Mouse (Mus musculus) splenic B cell, adult 2 months (primary cell): ENCODE data around the gene Olfr171.
A peak's percentile ranks its signal among the peaks of the same experiment; 100 is the strongest.
"Not testable (repeated sequence)": the region's sequence is repeated elsewhere in the genome, so short reads cannot be mapped to it uniquely, and the experiment has no call there.

Source experiments
- DNase-seq: peaks from one replicate; pipeline ENCODE4 v3.0.0-alpha.2; 2011; ENCODE audit warnings: low read depth, low spot score
- H3K27me3 ChIP-seq: 2 replicates; pipeline ENCODE4 v1.6.1; 2012; ENCODE audit warnings: mild to moderate bottlenecking, low read length, moderate library complexity, mixed read lengths; ENCODE audit not compliant: control insufficient read depth, poor library complexity, insufficient read depth, severe bottlenecking
- H3K36me3 ChIP-seq: 2 replicates; pipeline ENCODE4 v1.6.1; 2012; ENCODE audit warnings: mild to moderate bottlenecking, low read length, moderate library complexity, mixed read lengths; ENCODE audit not compliant: control insufficient read depth, poor library complexity, insufficient read depth, severe bottlenecking

The Olfr171 gene

DNA sequence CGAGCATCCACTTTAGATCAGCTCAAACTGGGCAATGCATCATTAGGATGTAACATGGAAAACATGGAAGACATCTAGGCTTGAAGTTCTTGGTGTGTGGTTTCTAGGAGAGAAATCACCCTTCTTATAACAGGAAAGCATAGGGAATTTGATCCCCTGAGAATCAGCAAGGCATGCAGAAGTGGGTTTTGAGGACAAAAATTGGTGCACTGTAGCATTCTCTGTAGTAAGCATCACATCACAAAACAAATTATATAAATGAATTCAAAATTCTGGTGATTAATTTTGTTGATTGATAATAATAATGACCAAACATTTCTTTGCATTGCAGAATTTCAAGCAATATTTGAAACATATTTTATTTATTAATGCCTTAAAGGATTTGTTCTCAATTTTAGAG, at the start of gene Olfr171:
Gene Olfr171, minus strand, starts transcription at position 101 of the 400 bp plus-strand sequence.
- Histone ChIP-seq H3K27me3 (0 out of 2 replicates have a peak, but pooled peaks cover 1% of the 10 kb centered on the region), H3K36me3 (no peaks in the 10 kb centered on the region)
- no peak for DNase-seq

- no peaks in the 10 kb centered on the region for H3K36me3 ChIP-seq
- no peak for DNase-seq
- no peaks in the 10 kb centered on the region for H3K27me3 ChIP-seq
These were observed 41.1 kb upstream of the Olfr171 start for GRCm38 (mm10) chr16:19670768-19671357.

GRCm38 (mm10) chr16:19666312-19666711, 36.6 kb upstream of the Olfr171 start:
- H3K27me3 ChIP-seq = no peaks in the 10 kb centered on the region
- DNase-seq = peak; percentile 53
- no peaks in the 10 kb centered on the region for H3K36me3 ChIP-seq

GRCm38 (mm10) chr16:19611782-19612181, 17.9 kb downstream of the Olfr171 start, which contains the start of gene Olfr170:
TSS of gene Olfr170 (minus strand) at chr16:19611882.
- H3K27me3 ChIP-seq, H3K36me3 ChIP-seq, DNase-seq: not testable (repeated sequence)

- no peaks in the 10 kb centered on the region for H3K36me3 ChIP-seq
- no peak for DNase-seq
- no peaks in the 10 kb centered on the region for H3K27me3 ChIP-seq
These were observed 26.6 kb downstream of the Olfr171 start for GRCm38 (mm10) chr16:19603166-19603565.
